Mouse (Mus musculus): ENCODE results near the gene Prom2.
A peak's percentile ranks its signal among the peaks of the same experiment; 100 is the strongest.

The Prom2 gene

DNA sequence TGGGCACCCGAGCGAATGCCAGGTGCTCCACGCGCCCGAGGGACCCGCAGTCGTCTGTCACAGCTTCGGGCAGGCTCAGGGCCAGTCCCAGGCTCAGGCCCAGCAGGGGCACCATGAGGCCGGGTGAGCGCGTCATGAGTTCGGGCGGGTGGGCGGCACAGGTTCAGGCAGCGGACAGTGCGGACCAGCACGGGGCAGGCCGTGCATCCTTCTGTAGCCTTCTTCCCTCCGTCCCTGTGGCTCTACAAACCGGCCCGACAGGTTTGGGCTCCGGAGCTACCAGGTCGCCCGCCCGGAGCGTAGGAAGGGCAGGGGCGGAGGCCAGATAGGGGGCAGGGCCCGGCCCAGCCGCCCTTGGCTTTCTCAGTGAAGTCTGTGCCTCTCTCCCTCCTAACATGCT lies at the start of gene Prom2:
Gene Prom2, minus strand, starts transcription at position 283 of the 400 bp plus-strand sequence.
- TF ChIP-seq GATA4 (IDR thresholded peaks at IDR 0.05; ENCODE audit: insufficient replicate concordance, low read length): no peak

DNA sequence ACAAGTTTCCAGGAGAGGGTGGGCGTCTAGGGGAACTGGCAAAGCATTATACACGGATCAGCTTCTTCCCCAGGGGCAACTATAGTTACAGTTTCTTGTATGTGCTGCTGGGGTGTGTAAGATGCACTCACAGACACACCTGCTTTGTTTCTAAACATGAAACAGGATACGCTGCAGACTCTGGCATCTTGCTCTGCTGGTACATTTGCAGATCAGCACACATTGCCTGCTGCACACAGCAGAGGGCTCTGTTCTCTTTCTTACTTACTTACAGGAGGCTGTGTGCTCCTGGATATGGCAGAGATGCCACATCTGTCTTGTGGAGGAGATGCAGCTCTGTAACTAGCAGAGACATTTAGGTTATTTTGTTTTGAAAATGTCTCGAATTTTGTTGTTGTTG lies 49.6 kb upstream of the Prom2 start:
- TF ChIP-seq GATA4 (IDR thresholded peaks at IDR 0.05; ENCODE audit: insufficient replicate concordance, low read length): no peak

DNA sequence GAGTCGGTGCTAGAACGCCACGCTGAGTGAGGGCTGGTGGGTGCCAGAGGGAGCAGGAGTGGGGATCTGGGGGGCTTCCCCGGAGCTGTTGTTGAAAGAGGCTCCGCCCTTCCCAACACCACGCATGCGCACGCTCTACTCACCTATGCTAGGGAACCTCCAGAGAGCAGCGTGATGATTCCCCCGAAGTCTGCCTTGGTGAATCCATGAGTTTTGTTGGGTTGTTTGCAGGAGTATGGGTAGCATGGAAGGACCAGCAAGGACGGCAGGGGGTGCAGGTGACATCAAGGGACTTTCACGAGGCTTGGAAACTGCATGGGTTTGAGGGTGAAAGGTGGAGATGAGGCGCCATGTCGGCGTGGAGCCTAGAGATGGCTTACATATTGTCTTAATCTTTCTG lies 48.9 kb upstream of the Prom2 start:
- no peak for TF ChIP-seq GATA4 (IDR thresholded peaks at IDR 0.05; ENCODE audit: insufficient replicate concordance, low read length)

DNA sequence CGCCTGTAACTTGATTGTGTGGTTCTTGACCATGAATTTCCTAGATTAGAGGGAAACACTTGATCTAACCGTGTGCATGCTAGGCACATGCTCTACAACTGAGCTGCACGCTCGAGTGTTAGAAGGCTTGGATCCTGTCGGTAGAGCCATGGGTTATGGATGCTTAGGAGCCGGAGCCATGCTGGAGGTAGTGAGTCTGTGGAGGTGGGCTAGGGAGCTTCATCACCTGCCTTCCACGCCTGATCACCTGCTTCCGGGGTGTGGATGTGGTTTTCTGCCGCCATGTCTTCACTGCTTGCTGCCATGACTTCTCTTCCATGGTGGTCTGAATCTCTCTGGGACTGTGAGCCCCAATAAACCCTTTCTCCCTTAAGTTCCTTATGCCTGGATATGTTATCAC lies 47.6 kb upstream of the Prom2 start:
- TF ChIP-seq GATA4 (IDR thresholded peaks at IDR 0.05; ENCODE audit: insufficient replicate concordance, low read length): no peak

DNA sequence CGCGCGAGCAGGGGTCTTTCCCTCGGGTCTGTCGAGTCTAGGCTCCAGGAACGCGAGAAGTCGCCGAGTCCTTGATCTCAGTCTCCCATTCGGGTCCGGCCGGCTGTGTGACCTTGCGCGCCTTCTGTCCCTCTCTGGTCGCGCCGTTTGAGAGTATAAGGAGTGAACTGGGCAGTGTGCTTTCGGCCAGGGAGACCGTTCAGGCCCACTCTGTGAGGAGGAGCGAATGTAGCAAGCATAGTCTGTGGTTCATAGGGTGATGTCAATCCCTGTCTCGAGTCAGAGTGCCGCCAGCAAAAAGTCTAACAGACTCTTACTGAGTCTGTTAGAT lies 46.2 kb upstream of the Prom2 start:
- no peak for TF ChIP-seq GATA4 (IDR thresholded peaks at IDR 0.05; ENCODE audit: insufficient replicate concordance, low read length)

DNA sequence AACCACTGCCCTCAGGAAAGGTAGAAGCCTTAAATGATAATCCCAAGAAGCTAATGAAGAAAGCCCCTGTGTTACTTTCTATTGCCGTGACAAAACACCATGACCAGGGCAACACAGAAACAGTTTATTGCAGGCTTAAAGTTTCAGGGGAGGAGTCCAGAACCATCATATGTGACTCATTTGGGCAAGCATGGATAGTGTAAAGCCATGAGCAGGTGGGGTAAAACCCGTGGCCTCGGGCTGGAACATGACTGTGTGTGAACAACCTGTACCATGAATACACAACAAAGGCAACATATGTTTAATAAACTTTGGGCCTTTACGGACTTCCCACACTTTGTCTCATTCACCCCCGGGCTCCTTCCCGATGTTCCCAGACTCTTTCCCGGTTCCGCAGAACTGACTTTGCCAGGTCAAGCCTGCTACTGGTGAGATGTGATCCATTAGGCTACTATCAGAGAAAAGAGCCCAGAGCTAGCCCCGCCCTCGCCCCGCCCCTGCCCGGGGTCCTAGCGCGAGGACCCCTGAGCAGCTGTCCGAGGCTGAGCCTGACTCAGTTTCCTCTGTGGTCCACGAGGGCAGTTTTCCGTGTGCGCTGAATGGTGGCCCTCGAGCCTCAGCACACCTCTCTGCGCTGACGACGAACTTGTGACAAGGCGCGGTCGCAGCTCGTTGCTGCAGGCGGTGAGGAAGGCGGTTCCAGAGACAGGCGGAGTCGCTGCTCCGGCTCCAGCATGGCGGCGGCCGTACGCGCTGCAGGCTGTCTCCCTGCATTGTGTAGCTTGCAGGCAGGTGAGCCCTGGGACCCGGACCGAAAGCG lies 45.6 kb upstream of the Prom2 start, which contains the start of the genes Zfp661 and Mrps5:
Gene Zfp661, minus strand, starts transcription at position 401 of the 820 bp plus-strand sequence.
Gene Mrps5, plus strand, starts transcription at position 529 of the 820 bp plus-strand sequence.
- TF ChIP-seq GATA4 (IDR thresholded peaks at IDR 0.05; ENCODE audit: insufficient replicate concordance, low read length): peak; percentile 44; the same call in 1 of the 2 replicates

DNA sequence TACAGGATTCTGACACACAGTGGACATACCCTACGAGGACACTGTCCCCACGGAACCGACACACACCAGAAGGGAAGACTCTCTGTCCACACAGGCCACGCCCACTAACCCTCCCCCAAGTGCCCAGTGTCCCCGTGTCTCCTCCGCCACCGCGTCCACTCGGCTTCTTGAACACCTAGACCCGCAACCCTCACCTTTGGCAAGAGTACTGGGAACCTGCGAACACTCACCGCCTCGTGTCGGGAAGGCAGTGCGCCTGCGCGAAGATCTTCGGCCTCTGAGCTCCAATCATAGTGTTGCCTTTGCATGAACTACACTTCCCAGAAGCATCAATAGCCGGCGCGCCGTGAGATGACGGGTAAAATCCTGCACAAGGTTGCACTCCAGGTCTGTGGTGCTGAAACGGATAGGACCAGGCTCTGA lies 43.2 kb upstream of the Prom2 start:
- TF ChIP-seq GATA4 (IDR thresholded peaks at IDR 0.05; ENCODE audit: insufficient replicate concordance, low read length): no peak

DNA sequence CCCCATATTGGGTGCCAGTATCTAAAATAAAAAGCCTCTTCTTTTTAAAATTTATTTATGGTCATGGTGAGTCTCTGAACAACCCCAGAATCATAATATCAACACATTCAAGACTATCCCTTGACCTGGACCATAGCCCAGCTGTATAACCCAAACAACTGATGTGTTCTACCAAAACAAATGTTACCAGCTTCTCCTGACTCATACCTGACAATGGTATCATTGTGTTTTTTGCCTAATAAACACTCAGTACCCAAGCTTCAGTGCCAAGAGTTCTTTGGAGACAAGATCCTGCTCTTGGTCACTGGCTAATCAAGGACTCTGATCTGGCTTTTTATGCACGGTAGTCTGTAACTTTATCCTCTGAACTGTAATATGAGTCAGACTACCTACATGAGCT lies 32.1 kb upstream of the Prom2 start:
- TF ChIP-seq GATA4 (IDR thresholded peaks at IDR 0.05; ENCODE audit: insufficient replicate concordance, low read length): no peak

DNA sequence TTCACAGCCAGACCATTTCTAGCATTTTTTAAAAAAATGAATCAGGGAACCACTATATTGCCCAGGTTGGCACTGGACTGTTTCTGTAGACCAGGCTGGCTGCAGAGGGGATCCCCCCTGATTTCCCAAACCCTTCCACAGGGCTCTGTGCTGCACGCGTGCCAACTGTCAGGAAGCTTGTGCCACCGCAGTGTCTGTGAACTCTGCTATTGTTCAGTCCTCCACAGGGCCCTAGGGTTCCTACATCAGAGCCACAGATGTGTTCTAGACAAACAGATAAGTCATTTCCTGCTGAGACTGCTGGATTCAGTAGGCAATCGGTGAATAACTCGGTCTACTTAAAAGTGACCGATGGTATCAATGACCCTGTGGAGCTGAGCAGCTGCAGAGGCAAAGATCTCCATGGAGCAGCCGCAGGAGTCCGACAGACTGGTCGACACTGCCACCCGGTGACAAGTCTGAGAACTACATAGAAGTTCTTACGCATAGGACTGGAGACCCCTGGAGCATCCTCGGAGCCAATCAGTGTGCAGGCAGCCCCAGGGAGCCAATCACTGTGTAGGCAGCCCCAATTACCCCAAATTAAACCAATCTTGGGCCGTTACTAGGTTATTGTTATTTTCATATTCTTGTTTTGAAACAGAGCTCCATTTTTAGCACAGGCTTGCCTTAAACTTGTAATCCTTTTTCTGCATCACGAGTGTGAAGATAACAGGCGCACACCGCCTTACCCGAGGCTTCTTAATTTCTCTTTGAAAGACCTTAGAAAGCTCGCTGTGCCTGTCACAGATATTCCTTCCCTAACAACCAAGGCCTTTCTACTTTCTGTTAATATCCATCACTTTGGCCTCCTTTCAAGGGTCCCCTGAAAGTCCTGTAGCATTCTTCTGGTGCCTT lies 18.1 kb upstream of the Prom2 start:
- TF ChIP-seq GATA4 (IDR thresholded peaks at IDR 0.05; ENCODE audit: insufficient replicate concordance, low read length): no peak

DNA sequence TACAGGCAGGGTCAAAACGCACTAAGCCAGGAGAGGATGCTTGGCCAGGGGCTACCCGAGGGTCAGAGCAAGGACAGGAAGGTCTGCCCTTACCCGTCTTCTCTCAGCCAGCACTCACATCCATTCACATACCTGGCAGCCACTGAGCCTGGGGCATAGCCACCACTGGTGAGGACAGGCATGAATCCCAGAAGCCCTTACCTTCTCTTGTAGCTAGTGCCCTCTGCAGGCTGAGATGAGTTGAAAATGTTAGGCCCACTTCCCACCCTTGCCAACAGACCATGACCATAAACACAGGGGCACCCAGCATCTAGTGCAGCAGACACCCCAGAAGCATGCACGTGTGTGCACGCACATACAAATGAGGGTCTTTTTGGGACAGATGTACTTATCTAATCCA lies 9.8 kb upstream of the Prom2 start:
- TF ChIP-seq GATA4 (IDR thresholded peaks at IDR 0.05; ENCODE audit: insufficient replicate concordance, low read length): no peak

DNA sequence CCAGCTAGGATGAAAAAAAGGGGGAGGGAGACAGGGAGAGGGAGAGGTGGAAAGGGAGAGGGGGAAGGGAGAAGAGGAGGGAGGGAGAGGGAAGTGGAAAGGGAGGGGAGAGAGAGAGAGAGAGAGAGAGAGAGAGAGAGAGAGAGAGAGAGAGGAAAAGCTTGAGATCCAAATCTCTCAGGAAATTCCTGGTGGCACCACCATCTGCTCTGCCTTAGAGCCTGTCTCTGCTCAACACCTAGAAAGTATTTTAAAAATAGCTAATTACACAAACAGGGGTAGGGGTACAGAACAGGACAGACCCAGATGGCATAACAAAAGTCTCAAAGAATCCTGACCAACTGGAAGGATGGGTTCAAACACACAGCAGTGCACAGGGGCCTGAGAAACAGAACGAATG lies 9.2 kb upstream of the Prom2 start:
- TF ChIP-seq GATA4 (IDR thresholded peaks at IDR 0.05; ENCODE audit: insufficient replicate concordance, low read length): no peak

DNA sequence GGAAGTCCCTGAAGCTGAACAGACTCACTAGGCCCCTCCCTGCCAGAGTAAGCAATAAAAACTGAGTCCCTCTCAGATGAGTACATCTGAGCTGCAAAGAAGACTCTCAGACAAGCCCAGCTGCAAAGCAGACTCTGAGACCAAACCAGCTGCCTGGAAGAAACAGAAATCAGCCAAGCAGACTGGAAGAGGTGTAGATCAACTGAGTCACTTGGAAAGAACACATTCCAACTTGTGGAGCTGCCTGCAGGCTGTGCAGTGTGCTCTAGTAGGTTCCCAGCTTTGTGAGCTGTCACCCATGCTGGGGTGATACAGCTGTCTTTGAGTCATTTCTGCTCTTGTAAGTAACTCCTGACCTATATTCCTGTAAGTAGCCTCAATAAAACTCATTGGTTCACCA lies 8.4 kb upstream of the Prom2 start:
- TF ChIP-seq GATA4 (IDR thresholded peaks at IDR 0.05; ENCODE audit: insufficient replicate concordance, low read length): no peak

DNA sequence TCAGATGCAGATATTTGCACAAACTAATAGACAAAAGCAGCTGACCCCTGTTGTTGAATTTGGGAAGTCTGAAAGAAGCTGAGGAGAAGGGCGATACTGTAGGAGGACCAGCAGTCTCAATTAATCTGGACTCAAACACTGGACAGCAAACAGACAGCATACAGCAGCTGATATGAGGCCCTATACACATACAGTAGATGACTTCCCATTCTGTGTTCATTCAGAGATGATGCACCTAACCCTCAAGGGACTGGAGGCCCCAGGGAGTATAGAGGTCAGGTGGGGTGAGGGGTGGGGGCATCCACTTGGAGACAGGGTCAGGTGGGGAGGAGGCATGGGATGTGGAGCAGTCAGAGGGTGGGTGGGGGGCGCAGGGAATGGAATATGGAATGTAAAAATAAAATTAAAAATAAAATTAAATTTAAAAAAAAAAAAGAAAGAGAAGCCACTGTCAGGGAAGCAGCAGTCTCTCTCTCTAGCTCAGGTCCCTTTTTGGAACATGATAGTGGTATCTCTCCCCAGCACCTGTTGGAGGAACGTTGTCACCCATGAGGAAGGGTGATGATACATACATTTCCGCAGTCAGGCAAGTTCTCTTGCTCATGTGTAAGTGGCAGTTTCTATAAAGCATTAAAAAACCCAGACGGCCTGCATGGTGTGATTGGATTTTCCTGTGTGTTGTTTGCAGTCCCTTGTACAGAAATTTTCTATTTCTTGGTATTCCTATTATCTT lies 7.2 kb upstream of the Prom2 start:
- TF ChIP-seq GATA4 (IDR thresholded peaks at IDR 0.05; ENCODE audit: insufficient replicate concordance, low read length): no peak

DNA sequence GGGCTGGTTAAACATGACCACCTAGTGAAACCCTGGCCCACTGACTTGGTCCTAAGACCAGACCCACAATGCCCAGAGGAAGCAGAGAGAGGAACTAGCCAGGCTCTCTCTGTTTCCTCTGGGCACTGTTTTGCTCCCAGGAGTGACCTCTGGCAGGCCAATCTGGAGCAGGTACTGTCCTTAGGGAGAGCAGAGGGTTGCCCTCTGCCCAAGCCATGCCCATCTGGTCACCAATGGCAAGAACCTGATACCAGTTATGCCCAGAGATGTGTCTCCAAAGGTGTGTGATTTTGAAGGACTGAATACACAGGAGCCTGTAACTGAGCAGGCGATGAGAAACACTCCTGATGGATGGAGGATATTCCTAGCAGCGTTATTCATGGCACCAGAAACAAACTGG lies 430 bp upstream of the Prom2 start:
- no peak for TF ChIP-seq GATA4 (IDR thresholded peaks at IDR 0.05; ENCODE audit: insufficient replicate concordance, low read length)

DNA sequence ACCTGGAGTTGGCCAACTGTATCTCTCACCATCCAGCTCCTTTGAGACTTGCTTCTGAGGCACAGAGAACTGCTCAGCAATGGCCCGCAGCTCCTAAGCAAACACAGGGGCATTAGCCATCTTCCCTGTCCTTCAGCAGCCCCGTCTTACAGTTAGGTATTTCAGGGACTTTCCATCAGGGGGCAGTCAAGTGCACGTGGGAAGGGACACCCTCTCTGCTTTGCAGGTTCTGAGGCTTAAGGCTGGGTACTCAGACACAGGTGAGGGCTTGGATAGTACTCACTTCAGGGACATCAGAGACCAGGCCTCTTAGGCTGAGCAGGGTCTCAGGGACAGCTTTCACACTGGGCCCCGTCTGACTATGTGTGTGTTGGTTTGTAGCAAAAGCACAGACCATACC lies 1.8 kb downstream of the Prom2 start:
- TF ChIP-seq GATA4 (IDR thresholded peaks at IDR 0.05; ENCODE audit: insufficient replicate concordance, low read length): no peak

Data from liver, adult (tissue).